Mouse (Mus musculus) G1E (cell line): ENCODE measurements around the gene Cep350. TPM values are rescaled to one million over a fixed set of nuclear protein-coding genes. Genes with fewer than 3 reads are reported as not detected.

Experiments used
- ATAC-seq: 2 replicates; pipeline ENCODE4 v1.8.0; 2016; ENCODE audit warnings: mild to moderate bottlenecking; ENCODE audit not compliant: insufficient number of reproducible peaks, poor library complexity, low FRiP score, severe bottlenecking; ENCODE audit errors: extremely low read depth
- DNase-seq: peaks from one replicate; pipeline ENCODE4 v3.0.0; 2012; ENCODE audit warnings: low spot score
- H3K27me3 ChIP-seq: 2 replicates; pipeline ENCODE4 v1.6.1; 2012; ENCODE audit warnings: mild to moderate bottlenecking, low read length, inconsistent platforms; ENCODE audit not compliant: insufficient read depth
- H3K36me3 ChIP-seq: replicated peaks from 2 replicates; pipeline ENCODE3; 2012; ENCODE audit warnings: mild to moderate bottlenecking, inconsistent platforms
- H3K4me1 ChIP-seq: 2 replicates; pipeline ENCODE4 v1.6.1; 2012; ENCODE audit warnings: low read depth, low read length, inconsistent platforms, mixed read lengths; ENCODE audit not compliant: insufficient read depth
- H3K4me3 ChIP-seq: 2 replicates; pipeline ENCODE4 v1.5.1; 2012; ENCODE audit warnings: low read depth, mild to moderate bottlenecking, inconsistent platforms, low read length, moderate library complexity, mixed read lengths
- H3K9me3 ChIP-seq: replicated peaks from 2 replicates; pipeline ENCODE4 v1.6.1; 2012; ENCODE audit warnings: inconsistent platforms
- CTCF ChIP-seq: IDR thresholded peaks from 2 replicates; pipeline ENCODE4 v1.5.1; 2012; ENCODE audit warnings: low read depth, low read length, inconsistent platforms, mixed read lengths
- GATA1 ChIP-seq: IDR thresholded peaks from 2 replicates; pipeline ENCODE4 v1.6.1; 2012; ENCODE audit warnings: borderline replicate concordance, low read length, inconsistent platforms, mixed read lengths
- GATA2 ChIP-seq: IDR thresholded peaks from 2 replicates; pipeline ENCODE4 v1.6.1; 2012; ENCODE audit warnings: low read depth, low read length, inconsistent platforms, borderline replicate concordance
- POLR2AphosphoS5 ChIP-seq: IDR thresholded peaks from 2 replicates; pipeline ENCODE4 v1.6.1; 2012; ENCODE audit warnings: low read depth, low read length, inconsistent platforms; ENCODE audit not compliant: insufficient replicate concordance
- TAL1 ChIP-seq: conservative IDR thresholded peaks from 2 replicates; pipeline ENCODE4 v1.6.1; 2012; ENCODE audit warnings: low read depth, low read length, inconsistent platforms, mixed read lengths
- polyA plus RNA-seq: library from polyadenylated mRNA; stranded (reverse); fragments of >175 nt; gene quantifications from 2 replicates; pipeline ENCODE4 v1.2.3, GENCODE M21; 2012
- total RNA-seq, 2 experiments: library from RNA; stranded (forward) in 1 of 2; stranded (reverse) in 1 of 2; fragments of 200-1000 nt in 1 of 2; fragments of >200 nt in 1 of 2; fragmentation: Nextera tagmentation in 1 of 2; gene quantifications; 2 replicates each; pipeline ENCODE4 v1.2.3; 2014 to 2017

Cep350 gene
- total and polyA plus RNA-seq, 3 experiments: 3.3 to 98.2 (median 41.6) TPM

DNA sequence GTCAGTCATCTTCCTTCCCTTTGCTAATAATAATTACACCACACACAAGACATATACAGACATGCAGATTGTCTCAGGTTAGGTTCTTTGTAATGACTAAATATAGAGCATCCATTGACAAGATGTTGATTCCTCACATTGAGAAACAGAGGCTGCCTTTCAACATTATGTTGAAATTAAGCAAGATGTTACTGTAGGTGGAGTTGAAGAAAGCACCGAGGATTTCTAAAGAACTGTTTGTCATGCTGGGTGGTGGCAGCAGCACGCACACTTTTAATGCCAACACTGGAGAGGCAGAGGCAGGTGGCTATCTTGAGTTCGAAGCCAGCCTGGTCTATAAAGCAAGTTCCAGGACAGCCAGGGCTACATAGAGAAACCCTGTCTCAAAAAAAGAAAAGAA lies 141.1 kb downstream of the Cep350 start:
- H3K4me1 ChIP-seq: no peaks in the 10 kb centered on the region
- DNase-seq: no peak
- TF ChIP-seq CTCF: no peak
- no peak for TF ChIP-seq GATA1
- no peak overlapping the region for H3K4me3 ChIP-seq
- H3K27me3 ChIP-seq: peaks cover 16% of the 10 kb centered on the region
- H3K36me3 ChIP-seq: no peaks in the 10 kb centered on the region
- no peaks in the 10 kb centered on the region for H3K9me3 ChIP-seq
- no peak for ATAC-seq

DNA sequence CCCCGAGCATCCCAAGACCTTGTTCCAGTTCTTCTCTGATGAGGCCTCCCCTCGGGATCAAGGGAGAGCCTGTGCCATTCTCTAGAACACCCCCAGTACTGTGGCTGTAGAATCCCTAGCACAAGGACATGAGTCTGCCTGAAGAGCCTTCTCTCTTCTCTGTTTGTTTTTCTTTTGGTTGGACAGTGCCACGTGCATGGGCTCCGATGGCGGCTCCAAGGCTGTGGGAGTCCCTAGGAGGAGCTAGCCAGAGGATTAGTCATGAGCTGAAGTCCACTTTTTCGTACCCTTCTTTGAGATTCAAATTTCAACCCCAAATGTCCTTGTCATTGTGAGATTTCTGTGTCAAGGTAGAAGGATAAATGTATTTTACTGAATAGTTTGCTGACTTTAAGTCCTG lies 142.2 kb downstream of the Cep350 start:
- DNase-seq (no peak), ATAC-seq (no peak)
- H3K4me1 ChIP-seq: no peaks in the 10 kb centered on the region
- no peak for TF ChIP-seq GATA1
- TF ChIP-seq GATA2: no peak
- TF ChIP-seq POLR2AphosphoS5: no peak
- no peak for TF ChIP-seq CTCF
- TF ChIP-seq TAL1: no peak
- H3K4me3 ChIP-seq: no peak overlapping the region
- H3K27me3 ChIP-seq: peaks cover 18% of the 10 kb centered on the region
- no peaks in the 10 kb centered on the region for H3K9me3 ChIP-seq
- H3K36me3 ChIP-seq: no peaks in the 10 kb centered on the region

DNA sequence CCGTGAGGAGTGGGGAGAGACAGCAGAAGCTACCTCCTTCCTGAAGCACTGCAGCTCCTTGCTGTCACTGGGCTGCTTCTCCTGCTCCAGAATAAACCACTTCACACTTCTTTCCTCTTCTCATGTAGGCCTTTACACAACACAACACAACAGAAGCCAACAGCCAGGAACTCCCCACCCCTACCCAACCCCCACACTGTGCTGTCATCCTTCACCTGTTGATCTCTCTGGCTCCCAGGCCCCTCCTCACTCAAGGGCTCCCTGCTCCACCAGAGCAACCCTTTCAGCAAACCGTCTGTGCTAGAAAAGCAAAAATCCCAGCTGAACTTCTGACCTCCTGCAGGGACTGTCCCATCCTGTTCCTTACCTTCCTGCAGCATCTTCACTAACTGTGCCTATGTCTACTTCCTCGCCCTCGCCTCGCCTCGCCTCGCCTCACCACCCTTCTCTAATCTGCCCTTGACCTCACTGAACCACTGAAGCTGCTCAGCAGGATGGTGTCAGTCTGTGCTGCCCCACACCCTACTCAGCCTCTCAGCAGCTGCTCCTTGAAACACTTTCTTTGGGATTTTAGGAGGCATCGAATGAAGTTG lies 145.3 kb downstream of the Cep350 start:
- Histone ChIP-seq H3K4me1 (no peaks in the 10 kb centered on the region), H3K27me3 (peaks cover 21% of the 10 kb centered on the region), H3K9me3 (no peaks in the 10 kb centered on the region), H3K4me3 (no peak overlapping the region), H3K36me3 (no peaks in the 10 kb centered on the region)
- no peak for ATAC-seq
- no peak for DNase-seq
- no peak for TF ChIP-seq TAL1
- TF ChIP-seq GATA2: no peak
- TF ChIP-seq CTCF: no peak
- no peak for TF ChIP-seq POLR2AphosphoS5

DNA sequence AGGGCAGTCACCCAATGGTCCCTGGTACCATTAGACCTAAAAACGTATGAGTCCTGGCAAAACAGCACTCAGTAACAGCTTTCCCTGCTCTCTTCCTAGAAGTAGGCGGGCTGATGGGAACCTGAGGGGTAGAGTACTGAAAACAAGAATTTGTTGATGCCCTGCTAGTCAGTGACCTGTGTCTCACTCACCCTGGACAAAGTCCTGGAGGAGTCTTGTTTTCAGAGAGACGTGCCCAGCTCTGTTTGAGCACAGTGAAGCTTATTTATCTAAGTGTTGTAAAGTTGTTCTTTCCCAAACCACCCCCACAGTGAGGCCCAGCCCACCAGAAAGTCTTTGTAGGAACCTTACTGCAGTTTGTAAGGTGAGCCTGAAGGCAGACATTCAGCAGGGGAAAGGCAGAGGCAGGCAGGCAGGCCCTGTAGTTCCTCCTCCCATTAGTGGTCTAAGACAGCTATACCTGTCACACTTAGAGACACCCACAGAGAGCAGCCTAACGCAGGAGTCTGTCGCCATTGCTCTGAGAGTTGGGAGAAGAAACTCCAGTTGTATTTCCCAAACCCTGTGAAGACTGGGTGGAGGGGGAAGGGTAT lies 146.2 kb downstream of the Cep350 start:
- ATAC-seq: no peak
- no peak for TF ChIP-seq GATA1
- no peak for TF ChIP-seq CTCF
- TF ChIP-seq GATA2: no peak
- TF ChIP-seq POLR2AphosphoS5: no peak
- TF ChIP-seq TAL1: no peak
- Histone ChIP-seq H3K27me3 (peaks cover 21% of the 10 kb centered on the region), H3K4me1 (no peaks in the 10 kb centered on the region), H3K4me3 (no peak overlapping the region), H3K36me3 (no peaks in the 10 kb centered on the region), H3K9me3 (no peaks in the 10 kb centered on the region)
- no peak for DNase-seq

DNA sequence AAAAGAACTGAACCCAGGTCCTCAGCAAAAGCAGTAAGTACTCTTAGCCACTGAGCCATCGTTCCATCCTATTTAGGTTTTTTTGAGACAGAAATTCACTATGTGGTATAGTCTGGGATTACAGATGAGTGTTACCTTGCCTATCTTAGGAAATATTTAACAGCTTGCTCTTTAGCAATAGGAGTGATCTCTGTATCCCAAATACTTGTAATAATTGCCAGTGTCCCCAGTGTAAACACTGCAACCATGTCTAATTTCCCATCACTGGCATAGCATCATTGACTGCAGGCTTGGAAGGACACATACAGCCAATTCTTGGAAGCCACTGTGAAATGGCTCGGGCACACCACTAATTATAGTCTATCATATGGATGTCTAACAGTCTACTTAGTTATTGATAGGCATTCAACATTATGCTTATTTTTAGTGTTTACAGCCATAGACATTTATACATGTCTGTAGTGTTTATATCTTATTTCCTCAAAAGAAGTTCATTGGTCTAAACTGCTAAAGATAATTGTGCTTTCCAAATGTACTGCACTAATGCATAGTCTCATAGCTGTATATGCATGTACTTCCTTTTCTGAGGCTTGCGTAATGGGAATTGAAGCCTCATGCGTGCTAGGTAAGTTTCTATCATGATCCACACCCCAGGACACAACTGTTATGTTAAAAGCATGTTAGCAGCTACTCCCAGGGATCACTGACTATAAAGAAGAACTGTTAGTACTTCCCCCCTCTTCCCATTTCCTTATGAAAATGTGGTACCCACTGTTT lies 146.9 kb downstream of the Cep350 start:
- no peak overlapping the region for H3K4me3 ChIP-seq
- H3K9me3 ChIP-seq: no peaks in the 10 kb centered on the region
- H3K36me3 ChIP-seq: no peaks in the 10 kb centered on the region
- no peak for TF ChIP-seq GATA1
- TF ChIP-seq CTCF: no peak
- TF ChIP-seq TAL1: no peak
- no peak for TF ChIP-seq POLR2AphosphoS5
- TF ChIP-seq GATA2: no peak
- peaks cover 19% of the 10 kb centered on the region for H3K27me3 ChIP-seq
- ATAC-seq: no peak
- no peak for DNase-seq
- H3K4me1 ChIP-seq: no peaks in the 10 kb centered on the region

DNA sequence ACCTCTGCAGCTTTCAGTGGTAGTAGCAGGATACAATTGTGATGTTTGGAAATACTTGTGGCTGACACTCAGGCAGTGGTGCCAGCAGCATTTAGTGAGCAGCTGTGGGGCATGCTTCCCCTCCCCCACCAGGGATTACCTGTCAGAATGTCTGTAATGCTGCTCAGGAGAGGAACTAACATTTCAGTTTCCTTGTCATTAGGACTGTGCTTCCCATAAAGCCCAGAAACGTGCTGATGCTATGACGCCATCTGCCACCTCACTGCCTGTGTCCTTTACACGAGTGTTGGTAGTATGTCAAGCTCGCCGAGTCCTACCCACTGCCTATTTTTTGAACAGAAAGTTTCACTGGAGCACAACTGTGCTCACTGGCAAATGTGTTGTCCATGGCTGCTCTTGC lies 152.4 kb downstream of the Cep350 start:
- no peak for DNase-seq
- Histone ChIP-seq H3K4me3 (no peak overlapping the region), H3K36me3 (no peaks in the 10 kb centered on the region), H3K27me3 (peaks cover 3% of the 10 kb centered on the region; the same call in 1 of the 2 replicates), H3K9me3 (no peaks in the 10 kb centered on the region), H3K4me1 (no peaks in the 10 kb centered on the region)
- TF ChIP-seq POLR2AphosphoS5: no peak
- no peak for TF ChIP-seq GATA1
- no peak for TF ChIP-seq TAL1
- TF ChIP-seq CTCF: no peak
- no peak for TF ChIP-seq GATA2
- ATAC-seq: no peak
